Mouse (Mus musculus) limb, embryonic 15.5 days (tissue): Measurements from ENCODE around the gene Psenen. TPM values are rescaled to one million over a fixed set of nuclear protein-coding genes. Genes with fewer than 3 reads are reported as not detected.

Source experiments
- ATAC-seq: fragments of 200-750 bp; cut with Nextera tagmentation; 2 replicates; pipeline ENCODE4 v1.8.0; 2017; ENCODE audit warnings: low read depth, moderate TSS enrichment; ENCODE audit not compliant: insufficient number of reproducible peaks, low FRiP score, low TSS enrichment
- H3K27ac ChIP-seq: fragments of 300-500 bp; sonication (generic); 2 replicates; pipeline ENCODE4 v1.5.1; 2015; ENCODE audit warnings: moderate library complexity, mild to moderate bottlenecking, inconsistent platforms
- H3K27me3 ChIP-seq: fragments of 300-500 bp; sonication (generic); 2 replicates; pipeline ENCODE4 v1.6.1; 2015; ENCODE audit warnings: inconsistent platforms
- H3K36me3 ChIP-seq: fragments of 300-500 bp; sonication (generic); 2 replicates; pipeline ENCODE4 v1.6.1; 2015; ENCODE audit warnings: inconsistent platforms
- H3K4me1 ChIP-seq: fragments of 300-500 bp; sonication (generic); 2 replicates; pipeline ENCODE4 v1.6.1; 2015; ENCODE audit warnings: inconsistent platforms
- H3K4me2 ChIP-seq: fragments of 300-500 bp; sonication (generic); 2 replicates; pipeline ENCODE4 v1.6.1; 2015; ENCODE audit warnings: mild to moderate bottlenecking, inconsistent platforms
- H3K4me3 ChIP-seq: fragments of 300-500 bp; sonication (generic); 2 replicates; pipeline ENCODE4 v1.5.1; 2015; ENCODE audit warnings: mild to moderate bottlenecking, inconsistent platforms
- H3K9ac ChIP-seq: fragments of 300-500 bp; sonication (generic); 2 replicates; pipeline ENCODE4 v1.6.1; 2015; ENCODE audit warnings: inconsistent platforms
- H3K9me3 ChIP-seq: fragments of 300-500 bp; sonication (generic); 2 replicates; pipeline ENCODE4 v1.6.1; 2016; ENCODE audit warnings: inconsistent platforms
- WGBS: fragments of 180-500 bp; shearing (Covaris S2); methylation state at CpG from one replicate; pipeline ENCODE4 v1.1.7; 2015; 5-methylcytosine and 5-hydroxymethylcytosine counted together
- polyA plus RNA-seq: library from polyadenylated mRNA; unstranded; fragments of >200 nt; fragmentation: Nextera tagmentation; extraction: Ambion mirVana; gene quantifications from 2 replicates; pipeline ENCODE4 v1.2.1, GENCODE M21; 2015

Gene Psenen
- polyA plus RNA-seq, 1 experiment from 2014 or later = 146 TPM

- no peak for ATAC-seq
- Histone ChIP-seq H3K9ac (peak overlapping the region; percentile 99), H3K27ac (peak overlapping the region; percentile 94), H3K36me3 (peaks cover 35% of the 10 kb centered on the region), H3K4me3 (peak overlapping the region; percentile 96), H3K4me2 (peak overlapping the region; percentile 87), H3K9me3 (no peaks in the 10 kb centered on the region), H3K4me1 (peaks cover 27% of the 10 kb centered on the region), H3K27me3 (no peaks in the 10 kb centered on the region)
- WGBS = under 1% methylated on average over 60 of the region's 67 CpGs
Observed at GRCm38 (mm10) chr7:30587842-30588667, 24.6 kb upstream of the Psenen start.

GRCm38 (mm10) chr7:30586455-30587020 is 23.1 kb upstream of the Psenen start:
- no peaks in the 10 kb centered on the region for H3K9me3 ChIP-seq
- H3K4me2 ChIP-seq = no peak overlapping the region
- WGBS = 87% methylated on average over 28 of the region's 28 CpGs
- H3K36me3 ChIP-seq = peaks cover 50% of the 10 kb centered on the region
- 0 out of 2 replicates have a peak overlapping the region, but pooled peaks have one; percentile 96 for H3K4me3 ChIP-seq
- H3K4me1 ChIP-seq = peaks cover 27% of the 10 kb centered on the region
- ATAC-seq = no peak
- H3K9ac ChIP-seq = 0 out of 2 replicates have a peak overlapping the region, but pooled peaks have one; percentile 99
- H3K27ac ChIP-seq = no peak overlapping the region
- no peaks in the 10 kb centered on the region for H3K27me3 ChIP-seq

DNA sequence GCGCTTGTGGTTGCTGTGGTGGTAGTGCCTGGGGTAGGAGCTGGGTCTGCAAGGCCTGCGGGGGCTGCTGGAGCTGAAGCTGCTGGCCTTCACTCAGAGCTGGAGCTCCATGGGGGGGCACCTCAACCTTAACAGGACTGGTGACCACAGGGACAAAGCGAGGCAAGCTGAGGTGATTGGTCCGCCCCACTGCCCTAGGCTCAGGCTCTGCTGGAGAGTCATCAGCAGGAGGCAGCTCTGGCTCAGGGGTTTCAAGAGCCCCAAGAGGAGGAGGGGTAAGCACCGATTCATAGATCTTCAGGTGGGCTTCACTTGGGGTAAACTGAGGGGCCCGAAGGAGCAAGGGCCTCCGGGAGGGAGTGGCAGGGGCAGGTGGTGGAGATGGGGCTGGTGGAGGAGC is 21.7 kb upstream of the Psenen start:
- Histone ChIP-seq H3K36me3 (peaks cover 64% of the 10 kb centered on the region), H3K27ac (no peak overlapping the region), H3K4me1 (peaks cover 23% of the 10 kb centered on the region), H3K4me3 (no peak overlapping the region), H3K9ac (no peak overlapping the region), H3K9me3 (no peaks in the 10 kb centered on the region), H3K27me3 (no peaks in the 10 kb centered on the region), H3K4me2 (no peak overlapping the region)
- no peak for ATAC-seq
- 97% methylated on average over 7 of the region's 7 CpGs for WGBS

DNA sequence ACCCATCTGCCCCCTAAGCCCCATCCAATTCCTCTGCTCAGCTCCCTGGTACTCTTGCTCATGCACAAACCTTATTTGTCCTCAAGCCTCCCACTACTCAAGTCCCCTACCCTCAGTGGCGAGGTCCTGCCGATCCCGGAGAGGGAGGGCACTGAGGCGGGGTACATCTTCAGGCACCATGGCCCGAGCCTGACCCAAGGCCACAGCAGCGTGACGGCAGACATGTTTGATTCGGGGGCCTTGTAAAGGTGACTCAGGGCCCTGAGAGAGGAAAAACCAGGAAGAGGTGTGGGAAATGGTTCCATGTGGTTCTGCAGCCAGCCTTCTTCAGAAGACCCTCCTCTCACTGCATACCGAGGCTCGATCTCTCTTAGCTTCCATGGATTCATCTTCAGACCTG is 20.9 kb upstream of the Psenen start:
- Histone ChIP-seq H3K9me3 (no peaks in the 10 kb centered on the region), H3K36me3 (peaks cover 72% of the 10 kb centered on the region), H3K4me1 (peaks cover 16% of the 10 kb centered on the region), H3K27ac (no peak overlapping the region), H3K4me3 (no peak overlapping the region), H3K9ac (no peak overlapping the region), H3K4me2 (no peak overlapping the region), H3K27me3 (no peaks in the 10 kb centered on the region)
- ATAC-seq = no peak
- 91% methylated on average over 10 of the region's 10 CpGs for WGBS

- peaks cover 4% of the 10 kb centered on the region for H3K4me1 ChIP-seq
- H3K9ac ChIP-seq = no peak overlapping the region
- 92% methylated on average over 16 of the region's 16 CpGs for WGBS
- ATAC-seq = no peak
- no peak overlapping the region for H3K27ac ChIP-seq
- H3K9me3 ChIP-seq = no peaks in the 10 kb centered on the region
- H3K4me2 ChIP-seq = no peak overlapping the region
- no peak overlapping the region for H3K4me3 ChIP-seq
- no peaks in the 10 kb centered on the region for H3K27me3 ChIP-seq
- peaks cover 99% of the 10 kb centered on the region for H3K36me3 ChIP-seq
Observed at GRCm38 (mm10) chr7:30581547-30581946, 18.1 kb upstream of the Psenen start.

- Histone ChIP-seq H3K27me3 (no peaks in the 10 kb centered on the region), H3K36me3 (peaks cover 100% of the 10 kb centered on the region), H3K27ac (no peak overlapping the region), H3K4me2 (no peak overlapping the region), H3K9me3 (no peaks in the 10 kb centered on the region), H3K4me1 (no peaks in the 10 kb centered on the region), H3K9ac (no peak overlapping the region), H3K4me3 (no peak overlapping the region)
- WGBS = 89% methylated on average over 8 of the region's 8 CpGs
- no peak for ATAC-seq
Observed at GRCm38 (mm10) chr7:30579950-30580349, 16.5 kb upstream of the Psenen start.

DNA sequence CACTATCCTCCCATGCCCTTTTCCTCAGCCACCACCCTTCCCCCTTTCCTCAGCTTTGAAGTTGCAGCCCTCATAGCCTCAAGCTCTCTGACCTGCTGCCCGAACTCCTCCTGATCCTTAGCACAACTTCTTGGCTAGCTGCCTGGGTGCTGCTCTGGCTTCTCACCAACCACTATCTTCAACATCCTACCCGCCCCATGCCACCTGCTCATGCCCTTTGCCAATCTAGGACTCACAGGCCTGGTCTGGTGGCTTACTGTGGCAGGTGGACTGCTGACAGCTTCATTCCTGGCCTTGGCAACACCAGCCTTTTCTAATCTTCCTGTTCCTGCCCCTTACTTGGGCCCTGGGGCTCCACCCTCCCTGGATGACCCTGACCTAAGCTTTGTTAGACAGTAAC is 9.5 kb upstream of the Psenen start:
- ATAC-seq = no peak
- Histone ChIP-seq H3K9ac (no peak overlapping the region), H3K27ac (no peak overlapping the region), H3K36me3 (peaks cover 98% of the 10 kb centered on the region), H3K4me2 (no peak overlapping the region), H3K9me3 (no peaks in the 10 kb centered on the region), H3K27me3 (no peaks in the 10 kb centered on the region), H3K4me3 (no peak overlapping the region), H3K4me1 (no peaks in the 10 kb centered on the region)
- 69% methylated on average over 2 of the region's 2 CpGs for WGBS

GRCm38 (mm10) chr7:30572389-30572788 is 9.0 kb upstream of the Psenen start:
- Histone ChIP-seq H3K4me1 (no peaks in the 10 kb centered on the region), H3K4me2 (no peak overlapping the region), H3K36me3 (peaks cover 95% of the 10 kb centered on the region), H3K27me3 (no peaks in the 10 kb centered on the region), H3K4me3 (no peak overlapping the region), H3K9me3 (no peaks in the 10 kb centered on the region), H3K27ac (no peak overlapping the region), H3K9ac (no peak overlapping the region)
- WGBS = 86% methylated on average over 5 of the region's 5 CpGs
- ATAC-seq = no peak

DNA sequence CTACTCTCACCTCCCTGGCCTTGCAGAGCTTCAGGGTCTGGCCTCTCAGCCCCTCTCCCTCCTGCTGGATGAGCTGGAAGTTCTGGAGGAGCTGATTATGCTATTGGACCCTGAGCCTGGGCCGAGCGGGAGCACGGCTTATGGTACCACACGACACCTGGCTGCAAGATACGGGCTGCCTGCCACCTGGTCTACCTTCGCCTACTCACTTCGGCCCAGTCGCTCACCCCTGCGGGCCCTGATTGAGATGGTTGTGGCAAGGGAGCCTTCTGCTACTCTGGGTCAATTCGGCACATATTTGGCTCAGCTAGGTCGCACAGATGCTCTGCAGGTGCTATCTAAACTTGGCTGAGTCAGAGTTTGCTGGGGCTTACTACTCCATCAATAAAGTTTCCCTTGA is 4.1 kb upstream of the Psenen start:
- WGBS = 88% methylated on average over 11 of the region's 11 CpGs
- no peaks in the 10 kb centered on the region for H3K9me3 ChIP-seq
- no peak overlapping the region for H3K4me2 ChIP-seq
- peaks cover 74% of the 10 kb centered on the region for H3K36me3 ChIP-seq
- no peaks in the 10 kb centered on the region for H3K27me3 ChIP-seq
- H3K9ac ChIP-seq = no peak overlapping the region
- H3K27ac ChIP-seq = no peak overlapping the region
- no peak for ATAC-seq
- peaks cover 7% of the 10 kb centered on the region for H3K4me1 ChIP-seq
- H3K4me3 ChIP-seq = no peak overlapping the region

DNA sequence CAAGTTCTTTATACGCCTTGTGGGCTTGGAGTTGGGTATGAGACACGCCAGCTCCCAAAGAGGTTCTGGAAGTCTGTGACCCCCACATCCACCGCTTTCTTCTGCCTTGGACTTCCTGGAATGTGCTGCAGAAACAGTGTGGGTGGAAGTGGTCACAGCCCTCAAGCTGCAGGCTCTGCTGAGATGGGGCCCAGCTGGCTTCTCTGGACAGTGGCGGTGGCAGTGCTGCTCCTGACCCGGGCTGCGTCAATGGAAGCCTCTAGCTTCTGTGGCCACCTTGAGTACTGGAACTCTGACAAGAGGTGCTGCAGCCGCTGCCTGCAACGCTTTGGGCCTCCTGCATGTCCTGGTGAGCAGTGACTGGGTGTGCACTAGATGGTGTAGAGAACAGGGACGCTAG is 2.6 kb upstream of the Psenen start:
- no peak overlapping the region for H3K9ac ChIP-seq
- H3K36me3 ChIP-seq = peaks cover 61% of the 10 kb centered on the region
- H3K27ac ChIP-seq = no peak overlapping the region
- H3K4me1 ChIP-seq = peaks cover 7% of the 10 kb centered on the region
- H3K4me3 ChIP-seq = no peak overlapping the region
- no peak for ATAC-seq
- no peak overlapping the region for H3K4me2 ChIP-seq
- WGBS = 87% methylated on average over 9 of the region's 9 CpGs
- no peaks in the 10 kb centered on the region for H3K27me3 ChIP-seq
- no peaks in the 10 kb centered on the region for H3K9me3 ChIP-seq

DNA sequence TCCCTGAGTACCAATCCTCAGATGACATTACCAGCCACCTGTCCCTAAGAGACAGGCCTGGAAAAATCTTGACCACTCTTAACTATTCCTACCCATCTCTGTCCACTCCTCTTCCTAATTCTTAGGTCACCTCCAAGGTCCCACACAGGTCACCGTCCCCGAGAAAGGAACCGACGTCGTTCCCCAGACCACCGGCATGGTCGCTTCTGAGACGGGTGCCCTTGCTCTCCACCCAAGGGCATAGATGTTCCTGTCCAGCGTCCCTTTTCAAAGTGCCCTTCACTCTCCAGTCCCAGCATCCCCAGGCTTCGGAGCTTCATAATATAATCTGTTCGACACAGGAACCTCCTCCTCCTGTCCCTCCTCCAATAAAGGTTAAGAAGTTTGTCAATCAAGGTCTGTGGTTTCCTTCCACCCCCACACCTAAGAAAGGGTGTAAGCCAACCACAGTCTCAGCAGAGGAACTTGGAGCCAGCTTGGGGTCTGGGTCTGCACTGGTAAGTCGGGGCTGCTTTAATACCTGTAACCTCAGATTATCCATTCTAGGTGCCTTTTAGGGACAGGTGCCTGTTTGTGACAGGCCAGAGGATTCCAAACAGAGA is 1.6 kb upstream of the Psenen start, which contains the start of gene Igflr1:
Gene Igflr1, plus strand, starts transcription at position 458 of the 602 bp plus-strand sequence.
- peaks cover 7% of the 10 kb centered on the region for H3K4me1 ChIP-seq
- H3K36me3 ChIP-seq = peaks cover 51% of the 10 kb centered on the region
- no peak within 1 kb of the TSS for H3K9ac ChIP-seq
- no peak for ATAC-seq
- no peaks in the 10 kb centered on the region for H3K9me3 ChIP-seq
- H3K4me3 ChIP-seq = peak within 1 kb of the TSS; percentile 68; the same call in 1 of the 2 replicates
- H3K27ac ChIP-seq = no peak within 1 kb of the TSS
- WGBS = 92% methylated on average over 12 of the region's 12 CpGs
- no peaks in the 10 kb centered on the region for H3K27me3 ChIP-seq
- no peak within 1 kb of the TSS for H3K4me2 ChIP-seq

DNA sequence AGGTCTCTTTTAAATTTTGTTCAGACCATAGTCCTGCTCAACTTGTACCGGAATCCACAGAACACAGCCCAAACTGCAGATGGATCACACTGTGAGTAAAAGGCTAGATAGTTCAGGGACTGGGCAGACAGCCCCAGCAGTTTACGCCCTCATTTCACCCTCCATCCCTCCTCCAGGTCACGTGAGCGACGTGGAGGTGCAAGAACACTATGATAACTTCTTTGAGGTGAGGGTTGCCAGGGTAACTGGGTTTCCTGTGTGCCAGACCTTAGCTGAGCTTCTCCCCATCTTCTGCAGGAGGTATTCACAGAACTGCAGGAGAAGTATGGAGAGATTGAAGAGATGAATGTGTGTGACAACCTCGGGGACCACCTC is 466 bp upstream of the Psenen start:
- Histone ChIP-seq H3K27ac (peak overlapping the region; percentile 97), H3K4me2 (peak overlapping the region; percentile 61), H3K4me3 (peak overlapping the region; percentile 68), H3K9ac (peak overlapping the region; percentile 71; the same call in 1 of the 2 replicates), H3K9me3 (no peaks in the 10 kb centered on the region), H3K4me1 (peaks cover 10% of the 10 kb centered on the region), H3K27me3 (no peaks in the 10 kb centered on the region), H3K36me3 (peaks cover 40% of the 10 kb centered on the region)
- 18% methylated on average over 6 of the region's 6 CpGs for whole genome bisulfite sequencing
- ATAC-seq = no peak
